Mouse (Mus musculus): ENCODE measurements at regions not wholly inside any gene's neighbourhood (a gene's known extent, or its start where the extent isn't known, plus 50 kb on each side); places are given as distances from the start of the nearest gene placed in this dataset.

- no peak for TF ChIP-seq CTCF (IDR thresholded peaks at IDR 0.05; ENCODE audit: insufficient read depth, low read depth, low read length)
- no peak for TF ChIP-seq POLR2A (IDR thresholded peaks at IDR 0.05; ENCODE audit: insufficient read depth, low read depth, low read length)
Observed at GRCm38 (mm10) chr6:140218789-140219188, 177.5 kb upstream of the Plcz1 start.
